Mouse (Mus musculus) testis, postnatal 10 days (tissue): Measurements from ENCODE around the gene Cdkal1.

ENCODE experiments used
- DNase-seq: peaks from one replicate; pipeline ENCODE4 v3.0.0; 2021; ENCODE audit warnings: low spot score

The Cdkal1 gene

DNA sequence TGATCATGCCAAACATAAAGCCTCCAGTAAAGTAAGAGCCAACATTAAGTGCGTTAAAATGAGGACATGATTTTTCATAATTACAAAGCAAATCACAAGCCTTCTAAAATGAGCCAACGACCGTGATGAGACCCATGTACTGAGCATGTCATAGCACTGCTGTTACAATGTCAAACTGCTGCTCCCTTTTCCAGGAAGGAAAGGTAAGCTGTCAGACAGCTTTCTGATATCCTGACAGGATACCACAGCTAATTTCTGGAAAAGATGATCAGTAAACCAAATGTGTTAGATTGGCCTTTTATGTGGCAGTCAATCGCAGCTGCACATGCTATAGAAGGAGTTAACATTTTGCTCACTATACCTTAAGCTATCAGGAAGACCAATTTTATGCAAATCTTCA, 44.7 kb downstream of the Cdkal1 start:
- DNase-seq = no peak

DNA sequence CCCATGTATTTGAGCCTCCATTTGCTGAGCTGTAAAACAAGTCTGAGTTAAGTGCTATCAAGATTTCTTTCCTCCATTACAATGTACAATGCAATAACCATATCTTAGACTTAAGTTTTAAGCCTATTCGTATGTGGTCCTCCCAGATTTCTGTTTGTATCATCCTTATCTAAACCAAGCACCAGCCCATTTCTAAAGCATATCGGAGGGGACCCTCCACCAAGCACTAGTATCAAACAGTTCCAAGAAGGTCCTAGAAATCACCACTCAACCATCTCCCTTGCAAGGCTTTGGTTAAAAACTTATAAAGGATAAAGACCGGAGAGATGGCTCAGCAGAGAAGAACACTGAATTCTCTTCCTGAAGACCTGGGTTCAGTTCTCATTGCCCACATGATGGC, 47.1 kb downstream of the Cdkal1 start:
- no peak for DNase-seq

DNA sequence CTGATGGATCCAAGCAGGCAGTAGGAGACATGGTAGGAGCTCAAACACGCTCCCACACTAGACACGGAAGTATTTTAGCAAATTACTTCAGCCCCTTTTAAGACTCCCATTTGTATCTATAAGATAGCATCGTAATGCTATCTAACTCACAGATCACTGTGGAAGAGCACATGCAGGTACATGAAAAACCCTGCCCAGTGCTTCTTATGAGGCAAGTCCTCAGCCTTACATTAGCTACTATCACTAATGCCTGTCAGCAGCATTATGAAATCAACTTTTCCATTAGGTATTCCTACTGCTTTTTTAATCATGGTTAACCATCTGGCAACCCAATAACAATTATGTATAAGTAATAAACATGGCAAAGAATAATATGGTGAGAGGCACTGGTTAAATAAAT, 47.5 kb downstream of the Cdkal1 start:
- DNase-seq = no peak

DNA sequence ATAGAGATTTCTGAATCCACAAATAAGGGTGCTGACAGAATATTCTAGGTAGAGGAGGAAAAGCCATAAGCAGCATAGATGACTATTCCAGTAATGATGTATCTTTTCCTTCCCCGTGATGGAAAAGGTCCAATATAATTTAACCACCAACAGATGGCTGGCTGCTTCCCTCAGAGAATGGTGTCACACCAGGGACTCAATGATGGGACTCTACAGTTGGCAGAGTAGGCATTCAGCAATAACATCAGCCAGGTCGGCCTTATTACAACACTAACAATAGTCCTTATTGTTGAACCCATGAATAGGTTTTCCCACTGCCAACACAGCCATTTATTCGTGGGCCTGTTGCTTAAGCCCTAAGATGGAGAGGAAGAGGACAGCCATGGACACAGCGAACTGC, 48.6 kb downstream of the Cdkal1 start:
- no peak for DNase-seq

DNA sequence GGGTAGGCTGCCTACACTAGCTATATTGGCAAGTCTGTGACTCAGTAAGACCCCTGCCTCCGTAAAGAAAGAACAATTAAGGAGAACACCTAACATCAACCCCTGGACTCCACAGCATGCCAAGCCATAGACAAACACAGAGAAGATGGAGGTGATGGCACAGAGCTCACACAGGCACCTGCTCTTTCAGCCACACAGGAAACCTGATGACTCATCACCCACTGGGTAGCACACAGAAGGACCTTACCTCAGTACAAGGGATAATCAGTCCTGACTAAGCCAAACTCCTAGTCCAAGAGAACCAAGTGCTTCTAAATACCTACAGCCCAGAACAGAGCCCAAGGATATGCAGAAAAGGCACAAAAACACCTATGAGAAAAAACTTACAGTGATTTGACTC, 50.2 kb downstream of the Cdkal1 start:
- DNase-seq = no peak

DNA sequence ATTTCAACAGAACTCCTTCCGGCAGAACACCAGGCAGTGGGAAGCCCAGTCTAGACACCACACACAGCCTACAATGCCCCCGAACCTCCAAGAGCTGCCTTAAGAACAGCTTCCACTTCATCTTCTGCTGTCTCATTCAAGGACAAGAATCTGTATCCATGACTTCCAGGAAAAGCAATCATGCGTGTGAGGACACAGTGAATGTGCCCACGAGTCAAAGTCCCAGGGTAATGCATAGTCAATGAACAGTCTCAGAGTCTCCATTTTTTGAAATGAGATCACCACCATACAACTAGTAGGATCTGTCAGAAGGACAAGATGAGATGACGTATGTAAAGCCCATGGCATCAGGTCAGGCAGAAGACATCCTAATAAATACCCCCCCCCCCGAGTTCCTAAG, 51.4 kb downstream of the Cdkal1 start:
- no peak for DNase-seq

DNA sequence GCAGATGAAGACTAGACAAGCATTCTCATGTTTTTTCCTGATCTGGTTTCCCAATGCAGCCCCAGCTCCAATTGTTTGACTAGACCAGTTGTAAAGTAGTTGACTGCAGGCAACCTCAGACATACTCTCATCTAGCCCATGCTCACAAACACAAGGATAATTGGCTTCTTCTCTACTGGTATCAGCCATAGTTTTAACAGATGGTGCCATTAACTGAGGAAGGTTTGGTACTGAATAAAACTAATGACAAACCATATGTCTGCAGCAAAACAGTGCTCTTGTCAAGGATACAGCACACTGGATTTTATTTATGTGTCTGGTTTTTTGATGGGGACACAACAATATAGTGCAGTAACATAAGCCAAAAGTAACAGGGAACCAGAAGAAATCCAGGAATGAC, 52.8 kb downstream of the Cdkal1 start:
- DNase-seq = no peak

DNA sequence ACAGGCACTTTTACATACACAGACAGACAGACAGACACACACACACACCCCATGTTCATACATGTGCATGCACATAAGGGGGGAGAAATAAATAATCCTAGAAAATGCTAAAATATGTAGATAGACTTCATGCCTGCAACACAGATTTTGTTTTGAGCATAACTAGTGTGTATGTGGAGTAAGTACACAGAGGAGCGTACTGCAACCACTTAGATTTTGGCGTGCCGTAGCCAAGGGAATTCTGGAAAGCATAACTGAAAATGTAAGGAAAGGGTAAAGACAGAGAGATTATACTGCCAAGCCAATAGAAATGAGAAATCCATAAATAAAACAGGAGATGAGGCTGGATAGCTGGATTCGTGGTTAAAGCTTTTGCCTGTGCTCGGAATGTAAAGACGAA, 55.4 kb downstream of the Cdkal1 start:
- DNase-seq = no peak

DNA sequence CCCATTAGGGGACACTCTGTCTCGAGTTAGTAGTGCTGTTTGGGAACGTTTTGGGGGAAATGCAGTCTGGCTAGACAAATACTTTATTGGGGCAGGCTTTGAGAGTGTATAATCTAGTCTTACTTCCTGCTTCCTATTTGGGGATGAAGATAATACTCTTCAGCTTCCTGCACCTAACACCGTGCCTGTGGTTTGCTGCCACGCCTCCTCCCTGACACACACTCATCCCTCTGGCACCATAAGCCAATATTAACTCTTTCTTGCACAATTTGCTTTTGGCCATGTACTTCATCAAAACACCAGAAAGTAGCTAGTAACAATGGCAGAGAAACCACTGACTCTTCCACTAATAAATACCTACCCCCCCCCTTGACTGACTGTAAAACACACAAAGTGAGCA, 63.4 kb downstream of the Cdkal1 start:
- DNase-seq = no peak

DNA sequence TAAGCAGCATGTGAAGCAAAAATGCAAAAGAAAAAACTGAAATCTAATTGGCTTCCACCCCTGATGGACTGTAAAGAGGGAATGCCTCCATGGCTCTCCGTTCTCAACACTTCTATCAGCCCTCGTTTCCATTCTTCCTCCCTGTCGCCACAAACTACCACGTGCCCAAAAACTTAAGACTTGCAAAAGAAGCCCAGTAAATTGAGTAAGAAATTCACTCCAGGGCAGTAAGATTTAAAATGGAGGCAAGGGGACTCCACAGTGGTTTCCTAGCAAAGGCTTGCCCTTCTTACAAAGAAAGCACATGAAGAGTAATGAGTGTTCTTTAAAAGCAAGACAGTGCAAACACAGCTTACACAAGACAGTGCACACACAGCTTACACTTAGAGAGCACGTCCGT, 64.0 kb downstream of the Cdkal1 start:
- DNase-seq = no peak

DNA sequence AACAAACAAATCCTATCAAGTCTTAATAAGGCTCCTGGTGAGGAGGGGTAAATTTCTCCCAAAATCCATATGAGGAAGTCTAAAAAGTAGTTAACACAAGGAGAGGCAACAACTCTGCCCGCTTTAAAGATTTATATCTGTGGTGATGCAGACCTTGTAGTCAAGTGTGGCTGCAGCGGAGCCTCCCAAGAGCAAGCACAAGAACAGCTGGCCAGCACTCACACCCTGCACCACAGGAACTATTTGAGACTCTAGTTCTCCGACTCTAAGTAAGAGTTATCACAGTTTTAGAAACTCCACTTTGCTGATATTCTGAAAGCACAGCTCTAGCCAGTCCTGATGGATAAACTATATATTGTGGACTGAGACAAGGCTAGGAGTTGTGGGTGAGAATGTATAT, 68.5 kb downstream of the Cdkal1 start:
- DNase-seq = peak; percentile 5

DNA sequence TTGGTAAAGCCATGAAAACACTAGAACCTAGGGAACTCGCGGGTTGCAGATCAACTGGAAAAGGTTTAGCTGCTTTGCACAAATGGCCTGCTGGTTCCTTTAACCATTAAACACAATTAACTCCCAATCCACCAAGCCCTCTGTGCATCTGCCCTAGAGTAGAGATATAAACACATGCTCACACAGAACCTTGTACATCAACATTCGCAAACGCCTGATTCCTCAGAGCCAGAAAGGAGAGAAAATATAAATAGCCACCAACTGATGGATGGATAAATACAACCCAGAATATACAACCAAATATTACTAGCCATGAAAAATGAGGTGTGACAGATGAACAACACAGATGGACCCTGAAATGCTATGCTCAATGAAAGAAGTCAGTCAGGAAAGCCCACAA, 70.6 kb downstream of the Cdkal1 start:
- DNase-seq = no peak

DNA sequence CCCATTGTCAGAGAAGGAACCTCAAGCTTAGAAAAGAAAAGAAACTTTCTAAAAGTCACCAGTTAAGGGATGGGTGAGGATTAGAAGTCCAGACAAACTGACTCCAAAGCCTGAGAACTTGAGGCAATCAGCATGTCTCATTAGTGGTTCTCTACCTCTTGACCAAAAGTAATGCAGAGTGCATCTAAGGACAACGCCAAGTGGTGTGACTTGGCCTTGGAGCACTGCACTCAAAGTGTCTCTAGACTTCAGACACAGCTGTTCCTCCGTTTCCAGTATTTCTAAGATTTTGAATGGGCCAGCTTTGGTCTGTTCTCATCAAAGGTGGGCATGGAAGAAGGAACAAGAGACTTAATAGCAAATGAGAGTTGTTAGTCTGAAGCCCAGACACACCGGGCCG, 74.1 kb downstream of the Cdkal1 start:
- DNase-seq = no peak

DNA sequence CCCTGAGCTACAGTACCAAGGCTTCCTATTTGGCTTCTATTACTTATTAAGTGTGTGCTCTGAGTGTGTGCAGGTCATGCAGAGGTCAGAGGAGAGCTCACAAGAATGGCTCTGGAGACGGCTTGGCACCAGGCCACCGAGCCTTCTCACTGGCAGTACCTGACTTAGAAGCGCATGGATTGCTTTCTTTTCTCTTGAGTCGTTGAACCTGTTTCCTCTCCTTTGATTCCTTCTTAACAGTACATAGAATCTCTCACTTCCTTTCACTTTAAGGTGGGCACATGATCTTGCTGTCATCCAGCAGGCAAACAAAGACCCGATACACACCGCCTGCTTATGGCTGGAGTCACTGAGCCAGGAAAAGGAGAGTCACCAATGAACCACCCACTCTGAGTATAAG, 74.8 kb downstream of the Cdkal1 start:
- DNase-seq = peak; percentile 55

DNA sequence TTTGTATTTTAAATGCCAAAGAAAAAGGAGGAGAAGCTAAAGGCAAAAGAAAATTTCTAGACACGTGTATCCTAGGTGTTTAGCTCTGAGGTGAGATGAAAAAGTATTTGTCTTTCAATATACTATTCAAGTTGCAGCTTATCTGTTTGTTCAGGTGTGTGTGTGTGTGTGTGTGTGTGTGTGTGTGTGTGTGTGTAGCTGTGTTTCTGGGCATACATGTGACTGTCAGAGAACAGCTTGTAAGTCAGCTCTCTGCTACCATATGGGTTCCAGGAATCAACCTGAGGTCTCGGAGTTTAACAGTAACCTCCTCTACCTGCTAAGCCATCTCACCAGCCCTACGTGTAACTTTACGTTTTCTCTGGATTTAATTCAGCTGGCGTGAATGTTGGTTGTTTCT, 76.0 kb downstream of the Cdkal1 start:
- DNase-seq = no peak

DNA sequence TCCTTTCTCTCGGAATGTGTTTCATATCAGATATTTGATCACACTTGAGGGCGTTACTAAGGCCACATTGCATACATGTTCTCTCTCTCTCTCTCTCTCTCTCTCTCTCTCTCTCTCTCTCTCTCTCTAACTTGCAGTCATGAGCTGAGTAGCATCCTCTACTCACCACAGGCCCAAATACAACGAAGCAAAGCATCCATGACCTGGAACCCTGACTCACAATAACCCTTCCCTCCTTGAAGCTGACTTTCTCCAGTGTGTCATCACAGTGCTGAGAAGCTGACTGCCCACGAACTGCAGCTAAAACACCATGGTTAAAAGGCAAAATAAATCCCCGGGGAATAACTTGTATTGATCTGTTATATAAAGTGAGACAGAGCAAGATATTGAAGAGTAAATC, 76.4 kb downstream of the Cdkal1 start:
- no peak for DNase-seq

DNA sequence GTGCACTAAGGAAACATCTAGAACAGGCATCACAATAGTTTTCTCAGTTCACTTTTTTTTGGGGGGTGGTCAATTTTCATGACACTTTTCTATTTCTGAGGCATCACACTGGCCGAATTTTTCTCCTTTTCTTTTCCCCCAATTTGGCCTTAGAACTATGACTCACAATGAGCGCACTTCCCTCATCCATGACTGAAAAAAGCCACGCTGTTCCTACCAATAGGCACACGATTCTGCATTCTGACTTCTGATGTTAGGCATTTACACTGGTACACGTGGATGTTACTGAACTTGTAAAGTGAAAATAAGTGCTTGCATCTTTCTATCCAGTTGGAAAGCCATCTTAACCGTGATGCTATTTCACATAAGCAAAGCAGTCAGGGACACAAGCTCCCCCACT, 77.3 kb downstream of the Cdkal1 start:
- DNase-seq = no peak

DNA sequence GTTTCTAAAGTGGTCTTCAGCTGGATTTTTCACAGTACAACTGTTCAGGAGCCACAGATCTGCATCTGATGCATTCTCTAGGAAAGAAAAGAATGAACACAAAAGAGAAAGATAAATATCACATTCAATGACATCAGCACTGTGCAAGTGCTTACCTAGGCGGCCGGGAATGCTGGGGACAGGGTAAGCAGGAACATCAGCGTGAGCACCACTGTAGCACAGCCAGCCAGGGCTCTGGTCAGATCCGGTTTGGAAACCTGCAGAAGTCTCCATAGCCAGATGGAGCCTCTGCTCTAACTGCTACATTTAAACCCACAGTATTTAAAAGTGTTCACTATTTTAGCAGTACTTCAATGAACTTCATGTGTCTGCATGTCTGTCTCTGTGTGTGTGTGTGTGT, 78.2 kb downstream of the Cdkal1 start:
- peak; percentile 17 for DNase-seq

DNA sequence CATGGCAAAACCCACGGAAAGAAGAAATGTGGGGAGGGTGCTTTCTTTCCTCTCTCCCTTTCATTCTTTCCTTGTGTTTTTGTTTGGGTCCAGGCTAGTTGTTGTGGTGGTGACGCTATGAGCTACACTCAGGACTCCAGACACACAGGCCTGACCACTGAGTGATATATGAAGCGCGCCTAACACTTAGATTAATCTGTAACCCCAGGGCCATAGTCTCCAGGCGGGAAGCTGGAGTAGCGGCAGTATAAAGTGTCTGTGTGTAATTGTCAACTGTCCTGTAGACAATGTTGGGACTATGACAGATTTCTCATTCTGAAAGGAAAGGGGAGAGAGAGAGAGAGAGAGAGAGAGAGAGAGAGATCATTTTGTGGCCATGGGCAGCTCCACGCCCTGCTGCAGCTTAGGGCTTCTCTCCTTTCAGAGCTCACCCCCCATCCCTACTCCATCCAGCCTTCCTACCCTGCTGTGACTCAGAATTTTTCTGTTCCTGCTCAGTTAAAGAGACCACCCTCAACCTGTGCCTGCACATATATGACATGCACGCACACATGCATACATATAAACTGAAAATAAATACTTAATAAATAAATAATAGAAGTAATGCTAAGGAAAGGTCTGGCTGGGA, 79.8 kb downstream of the Cdkal1 start:
- peak; percentile 16 for DNase-seq

DNA sequence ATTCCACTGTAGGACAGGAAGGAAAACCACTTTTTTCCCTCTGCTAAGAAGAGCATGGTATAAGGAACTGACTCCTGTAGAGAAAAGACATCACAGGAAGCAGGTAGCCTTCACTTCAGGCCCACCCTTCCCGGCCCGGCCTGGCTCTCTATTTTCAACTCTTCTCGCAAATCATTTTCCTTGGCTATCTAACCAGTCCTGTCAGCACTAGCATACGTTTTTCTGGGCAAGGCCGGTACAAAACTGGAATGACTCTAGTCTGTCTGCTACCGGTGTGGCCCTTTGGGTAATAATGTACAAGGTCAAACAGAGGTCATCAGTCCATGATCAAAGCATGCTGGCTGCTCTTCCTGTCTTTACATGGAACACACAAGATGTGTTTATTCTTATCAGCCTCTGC, 81.9 kb downstream of the Cdkal1 start:
- DNase-seq = no peak

DNA sequence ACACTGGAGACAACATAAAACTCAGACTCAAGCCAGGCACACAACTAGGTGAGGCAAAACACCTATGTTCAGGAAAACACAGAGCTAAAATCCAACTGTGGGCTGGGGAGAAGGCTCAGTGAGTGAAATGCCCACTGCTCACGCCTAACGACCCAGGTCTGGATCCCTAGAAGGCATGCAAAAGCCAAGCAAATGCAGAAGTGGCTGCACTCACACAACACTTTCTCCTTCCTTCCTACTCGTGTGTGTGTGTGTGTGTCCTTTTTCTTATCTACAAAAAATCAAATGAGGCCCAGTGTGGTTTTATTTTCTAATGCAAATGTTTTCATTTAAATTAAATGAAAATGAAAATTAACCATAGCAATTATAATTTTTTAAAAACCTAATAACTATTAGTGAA, 82.5 kb downstream of the Cdkal1 start:
- no peak for DNase-seq

DNA sequence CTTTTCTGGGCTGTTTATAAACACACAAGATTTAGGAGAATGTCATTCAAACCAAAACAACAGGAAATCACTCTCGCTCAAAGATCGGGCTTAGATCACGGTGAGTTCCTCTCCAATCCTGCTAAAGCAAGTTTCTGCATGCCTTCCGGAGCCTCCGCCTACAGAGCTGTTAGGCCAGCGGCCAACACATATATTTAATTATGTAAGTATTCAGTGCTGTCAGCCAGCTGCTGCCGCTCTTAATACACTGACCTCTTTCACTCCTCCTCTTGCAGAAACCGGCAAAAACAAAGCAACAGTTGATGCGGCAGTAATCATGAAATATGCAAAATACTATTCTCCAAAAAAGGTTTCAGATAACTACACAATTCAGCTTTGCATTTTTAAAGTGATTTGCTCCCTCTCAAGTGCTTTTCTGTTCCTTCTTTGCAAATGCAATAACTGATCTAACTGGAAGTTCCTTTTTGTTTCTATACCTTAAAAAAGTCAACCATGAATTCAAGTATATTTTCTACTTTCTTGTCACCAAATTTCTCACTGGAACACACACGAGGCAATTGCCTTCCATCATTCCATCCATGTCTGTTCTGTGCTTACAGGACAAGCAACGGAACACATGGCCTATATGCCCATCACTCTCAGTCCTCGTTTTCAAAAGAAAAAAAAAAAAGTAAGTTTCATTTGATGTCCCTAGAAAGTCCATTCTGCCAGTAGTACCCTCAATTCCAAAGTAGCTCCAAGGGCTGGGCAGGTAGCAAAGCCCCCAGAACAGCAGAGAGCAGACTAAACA, 85.6 kb downstream of the Cdkal1 start:
- no peak for DNase-seq

DNA sequence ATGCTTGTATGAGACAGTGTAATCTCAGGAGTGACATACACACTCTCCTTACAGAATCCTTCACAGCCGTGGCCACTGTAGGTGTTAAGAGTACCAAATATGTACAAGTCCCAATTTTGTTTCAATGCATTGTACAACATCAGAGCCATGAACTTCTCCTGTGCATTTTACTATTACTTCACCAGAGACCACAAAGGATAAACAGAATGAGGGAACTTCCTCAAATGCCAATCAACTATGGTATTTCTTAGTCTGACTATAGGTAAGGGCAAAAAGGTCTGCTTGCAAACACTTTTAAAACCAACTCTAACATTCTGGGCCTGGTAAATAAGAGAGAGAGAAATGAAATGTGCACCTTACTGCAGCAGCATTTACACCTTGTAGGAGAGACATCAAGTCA, 87.4 kb downstream of the Cdkal1 start:
- no peak for DNase-seq

DNA sequence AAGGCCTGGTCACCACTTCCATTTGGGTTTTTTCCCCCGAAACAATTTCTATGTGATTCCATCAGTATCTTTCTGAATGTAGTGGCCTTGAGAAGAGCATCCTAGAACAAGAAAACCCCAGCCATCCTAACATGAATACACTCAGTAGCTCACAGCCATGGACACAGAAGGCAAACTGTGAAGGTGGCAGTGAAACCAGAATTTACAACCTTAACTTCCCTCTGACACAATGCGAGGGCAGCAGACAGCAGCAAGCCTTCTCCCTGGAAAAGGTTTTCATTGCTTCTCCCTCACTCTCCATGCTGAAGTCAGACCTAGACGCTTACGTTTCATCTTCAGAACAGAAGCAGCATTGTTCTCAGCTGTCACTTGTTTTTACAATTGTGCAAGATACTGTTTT, 87.9 kb downstream of the Cdkal1 start:
- DNase-seq = no peak
